8 mouse cellular contexts compared by ENCODE assay signal in genomic region chr5:120811951-120812819, GRCm38 (mm10). TPM values are rescaled to one million over a fixed set of nuclear protein-coding genes. Genes with fewer than 3 reads are reported as not detected.
A peak's percentile ranks its signal among the peaks of the same experiment; 100 is the strongest.
DNase-seq lines count a peak whose midpoint lies in the region; ATAC-seq lines count a peak whose summit lies in the region.

Gene Oas1c, minus strand, starts transcription at chr5:120812514.

- WGBS in heart, embryonic 14.5 days = 6% methylated on average over 18 of the region's 18 CpGs
- WGBS in liver, embryonic 13.5 days (ENCODE audit: insufficient replicate concordance) = 8% methylated on average over 18 of the region's 18 CpGs
- 4% methylated on average over 18 of the region's 18 CpGs for WGBS in stomach, embryonic 16.5 days

- peak; percentile 86 for DNase-seq in fibroblast of lung, adult 2 months (ENCODE audit: low read depth)
- peak; percentile 92 for DNase-seq in kidney, postnatal 14 days
- DNase-seq in liver, embryonic 13.5 days = peak; percentile 66
- DNase-seq in neural tube, embryonic 10.5 days (ENCODE audit: extremely low spot score, low spot score) = peak; percentile 61

- H3K4me3 ChIP-seq in brown adipose tissue, adult 24 weeks (ENCODE audit: insufficient read depth, low read depth, low read length) = peak within 1 kb of the TSS; percentile 78
- peak within 1 kb of the TSS; percentile 41 to 44 for H3K4me3 ChIP-seq in heart, embryonic 14.5 days (ENCODE audit: control insufficient read depth in 1 of 2, insufficient read depth in 1 of 2, low read depth in 1 of 2, low read length in 2 of 2)
- H3K4me3 ChIP-seq in liver, embryonic 13.5 days (replicated peaks) = peak within 1 kb of the TSS; percentile 68
- peak within 1 kb of the TSS; percentile 53 for H3K4me3 ChIP-seq in stomach, embryonic 16.5 days (replicated peaks; ENCODE audit: low read length)

- no peaks in the 10 kb centered on the region for H3K27me3 ChIP-seq in heart, embryonic 14.5 days (ENCODE audit: control insufficient read depth, insufficient read depth, low read length)
- no peaks in the 10 kb centered on the region for H3K27me3 ChIP-seq in liver, embryonic 13.5 days
- no peaks in the 10 kb centered on the region for H3K27me3 ChIP-seq in stomach, embryonic 16.5 days (ENCODE audit: control insufficient read depth, insufficient read depth, low read length)

- H3K36me3 ChIP-seq in heart, embryonic 14.5 days (ENCODE audit: control insufficient read depth, insufficient read depth, low read length) = no peaks in the 10 kb centered on the region
- H3K36me3 ChIP-seq in liver, embryonic 13.5 days = no peaks in the 10 kb centered on the region
- H3K36me3 ChIP-seq in stomach, embryonic 16.5 days (ENCODE audit: control insufficient read depth, insufficient read depth, low read length) = no peaks in the 10 kb centered on the region

- ATAC-seq in CD4-positive, CD25-positive, alpha-beta regulatory T cell, adult 4 months = peak; percentile 99
- 0 out of 2 replicates have a peak, but pooled peaks have one; percentile 52 for ATAC-seq in heart, embryonic 14.5 days (ENCODE audit: insufficient number of reproducible peaks, insufficient read depth, low FRiP score, low read depth)
- ATAC-seq in liver, embryonic 13.5 days (ENCODE audit: low read depth) = peak; percentile 89
- peak; percentile 92 for ATAC-seq in stomach, embryonic 16.5 days (ENCODE audit: insufficient read depth, low FRiP score)

- 0 out of 2 replicates have a peak, but pooled peaks cover 7% of the 10 kb centered on the region for H3K4me1 ChIP-seq in brown adipose tissue, adult 24 weeks (ENCODE audit: control insufficient read depth, insufficient read depth, insufficient read length, low read length)
- peaks cover 4 to 7% of the 10 kb centered on the region in 2 experiments; a peak in 2 of 4 replicates for H3K4me1 ChIP-seq in heart, embryonic 14.5 days (ENCODE audit: control insufficient read depth in 2 of 2, insufficient read depth in 2 of 2, low read length in 2 of 2)
- H3K4me1 ChIP-seq in liver, embryonic 13.5 days (replicated peaks) = peaks cover 16% of the 10 kb centered on the region
- 0 out of 2 replicates have a peak, but pooled peaks cover 6% of the 10 kb centered on the region for H3K4me1 ChIP-seq in stomach, embryonic 16.5 days (ENCODE audit: control insufficient read depth, insufficient read depth, low read length)

- peak within 1 kb of the TSS; percentile 66 for H3K9ac ChIP-seq in heart, embryonic 14.5 days (ENCODE audit: low read length)
- peak within 1 kb of the TSS; percentile 74 for H3K9ac ChIP-seq in liver, embryonic 13.5 days
- H3K9ac ChIP-seq in stomach, embryonic 16.5 days (ENCODE audit: low read length) = peak within 1 kb of the TSS; percentile 67

- H3K9me3 ChIP-seq in heart, embryonic 14.5 days (ENCODE audit: control insufficient read depth, low read length) = no peaks in the 10 kb centered on the region
- no peaks in the 10 kb centered on the region for H3K9me3 ChIP-seq in liver, embryonic 13.5 days (replicated peaks)
- no peaks in the 10 kb centered on the region for H3K9me3 ChIP-seq in stomach, embryonic 16.5 days (replicated peaks; ENCODE audit: control insufficient read depth, low read length)

- peak within 1 kb of the TSS; percentile 67 for H3K4me2 ChIP-seq in heart, embryonic 14.5 days (ENCODE audit: low read length)
- H3K4me2 ChIP-seq in liver, embryonic 13.5 days = peak within 1 kb of the TSS; percentile 76
- H3K4me2 ChIP-seq in stomach, embryonic 16.5 days (ENCODE audit: low read depth, low read length) = peak within 1 kb of the TSS; percentile 69

- peak within 1 kb of the TSS; percentile 74 for H3K27ac ChIP-seq in brown adipose tissue, adult 24 weeks (replicated peaks; ENCODE audit: low read depth, low read length)
- 0 out of 4 replicates have a peak within 1 kb of the TSS, but pooled peaks of 1 of the 2 experiments have one; percentile 26 for H3K27ac ChIP-seq in heart, embryonic 14.5 days (replicated peaks in 1 of 2; ENCODE audit: control insufficient read depth in 1 of 2, insufficient read depth in 1 of 2, low read depth in 2 of 2, low read length in 2 of 2)
- H3K27ac ChIP-seq in liver, embryonic 13.5 days = no peak within 1 kb of the TSS
- H3K27ac ChIP-seq in stomach, embryonic 16.5 days (ENCODE audit: low read length) = peak within 1 kb of the TSS; percentile 77

RNA-seq across cellular contexts. Expression of gene Oas1c, which starts in this region (rescaled TPM):
- 10 to 100 TPM; 16.2 to 19.2 TPM for polyA plus RNA-seq in CD4-positive, CD25-positive, alpha-beta regulatory T cell, adult 4 months (2017; shearing (Covaris generic))
- polyA plus RNA-seq in brown adipose tissue, adult 24 weeks (2012; ENCODE audit: insufficient read depth, insufficient read length, missing spikeins) = 0.79 and 0.87 TPM in 2 replicates
- polyA plus RNA-seq in heart, embryonic 14.5 days (2014; fragmentation: Nextera tagmentation; extraction: Ambion mirVana) = 0.31 and 0.55 TPM in 2 replicates
- 0.08 and 0.22 TPM in 2 replicates for polyA plus RNA-seq in liver, embryonic 13.5 days (2015; fragmentation: Nextera tagmentation; extraction: Ambion mirVana)
- 0.65 and 1.0 TPM in 2 replicates for polyA plus RNA-seq in stomach, embryonic 16.5 days (2015; fragmentation: Nextera tagmentation; extraction: Ambion mirVana)

Comparison
In these comparisons a context has a peak if more than half of its experiments do, and no peak if none do; other contexts are left out.
1. Peak in ATAC-seq, H3K4me3 ChIP-seq, H3K9ac ChIP-seq and H3K4me2 ChIP-seq in heart, embryonic 14.5 days; RNA of the gene not detected or under 1 TPM.
2. Peak in DNase-seq, ATAC-seq, H3K4me3 ChIP-seq, H3K9ac ChIP-seq and H3K4me2 ChIP-seq in liver, embryonic 13.5 days; RNA of the gene not detected or under 1 TPM.